Mouse (Mus musculus) myocyte (in vitro differentiated cells): ENCODE data around the gene Ano3. TPM values are rescaled to one million over a fixed set of nuclear protein-coding genes. Genes with fewer than 3 reads are reported as not detected.

ENCODE experiments used
- H3K27me3 ChIP-seq: one replicate; pipeline ENCODE4 v1.6.1; 2011; ENCODE audit not compliant: control insufficient read depth, insufficient read depth, insufficient read length
- H3K36me3 ChIP-seq: one replicate; pipeline ENCODE4 v1.6.1; 2011; ENCODE audit not compliant: control insufficient read depth, insufficient read depth
- H3K4me2 ChIP-seq: one replicate; pipeline ENCODE4 v1.6.1; 2011; ENCODE audit warnings: low read depth, control low read depth
- H3K4me3 ChIP-seq: one replicate; pipeline ENCODE4 v1.5.1; 2011; ENCODE audit warnings: mild to moderate bottlenecking, control low read depth, moderate library complexity
- H3K79me2 ChIP-seq: one replicate; pipeline ENCODE4 v1.6.1; 2011; ENCODE audit not compliant: control insufficient read depth, insufficient read depth
- H3ac ChIP-seq: one replicate; pipeline ENCODE4 v1.6.1; 2011; ENCODE audit not compliant: control insufficient read depth, insufficient read length
- CEBPB ChIP-seq: IDR thresholded peaks from 2 replicates; pipeline ENCODE4 v1.6.1; 2011; ENCODE audit warnings: mild to moderate bottlenecking, moderate library complexity; ENCODE audit not compliant: poor library complexity, insufficient read depth, severe bottlenecking
- E2F4 ChIP-seq: IDR thresholded peaks from one replicate; pipeline ENCODE4 v1.6.1; 2011; ENCODE audit warnings: mild to moderate bottlenecking, control low read depth, moderate library complexity; ENCODE audit not compliant: insufficient read depth
- MAX ChIP-seq: IDR thresholded peaks from one replicate; pipeline ENCODE4 v1.6.1; 2011; ENCODE audit warnings: low read depth, mild to moderate bottlenecking, control low read depth
- MYOD1 ChIP-seq, 3 experiments: IDR thresholded peaks; one replicate each; pipeline ENCODE4 v1.6.1; 2011; ENCODE audit warnings: control low read depth in 2 of 3, low read depth in 2 of 3, mild to moderate bottlenecking in 2 of 3, moderate library complexity in 1 of 3; ENCODE audit not compliant: insufficient read length in 2 of 3, control insufficient read depth in 1 of 3
- MYOG ChIP-seq, 3 experiments: IDR thresholded peaks; one replicate each; pipeline ENCODE4 v1.6.1; 2011; ENCODE audit warnings: control low read depth in 2 of 3, low read depth in 2 of 3, mild to moderate bottlenecking in 2 of 3; ENCODE audit not compliant: insufficient read length in 2 of 3, control insufficient read depth in 1 of 3, insufficient read depth in 1 of 3
- POLR2A ChIP-seq: IDR thresholded peaks from one replicate; pipeline ENCODE4 v1.6.1; 2011; ENCODE audit warnings: low read depth, mild to moderate bottlenecking, control low read depth, moderate library complexity; ENCODE audit not compliant: insufficient read length
- POLR2AphosphoS2 ChIP-seq: IDR thresholded peaks from one replicate; pipeline ENCODE4 v1.6.1; 2011; ENCODE audit warnings: low read depth, control low read depth; ENCODE audit not compliant: insufficient read length
- REST ChIP-seq: IDR thresholded peaks from one replicate; pipeline ENCODE4 v1.6.1; 2011; ENCODE audit warnings: mild to moderate bottlenecking, control low read depth, moderate library complexity; ENCODE audit not compliant: insufficient read depth, insufficient read length
- SRF ChIP-seq: IDR thresholded peaks from one replicate; pipeline ENCODE4 v1.6.1; 2011; ENCODE audit warnings: low read depth; ENCODE audit not compliant: control insufficient read depth, insufficient read length
- TCF12 ChIP-seq: IDR thresholded peaks from one replicate; pipeline ENCODE4 v1.6.1; 2011; ENCODE audit warnings: mild to moderate bottlenecking, control low read depth; ENCODE audit not compliant: poor library complexity, insufficient read depth, severe bottlenecking
- TCF3 ChIP-seq: IDR thresholded peaks from one replicate; pipeline ENCODE4 v1.6.1; 2011; ENCODE audit warnings: low read depth, control low read depth; ENCODE audit not compliant: insufficient read length
- USF1 ChIP-seq: IDR thresholded peaks from one replicate; pipeline ENCODE4 v1.6.1; 2011; ENCODE audit warnings: low read depth, mild to moderate bottlenecking, control low read depth, moderate library complexity
- polyA plus RNA-seq: library from polyadenylated mRNA; unstranded; fragments of >200 nt; fragmentation: generic; extraction: Trizol; gene quantifications from one replicate; pipeline ENCODE4 v1.2.1, GENCODE M21; 2012; ENCODE audit warnings: missing spikeins

Ano3 gene
- polyA plus RNA-seq, 1 experiment, result 0.05 TPM

GRCm38 (mm10) chr2:110945171-110945570 lies 5.6 kb downstream of the Ano3 start:
- no peak overlapping the region for H3ac ChIP-seq

GRCm38 (mm10) chr2:110935691-110936090 lies 15.0 kb downstream of the Ano3 start:
- Histone ChIP-seq H3K4me2 (no peak overlapping the region), H3K27me3 (no peaks in the 10 kb centered on the region), H3ac (no peak overlapping the region), H3K4me3 (no peak overlapping the region), H3K36me3 (no peaks in the 10 kb centered on the region), H3K79me2 (no peaks in the 10 kb centered on the region)
- TF ChIP-seq E2F4 (no peak), MAX (no peak), MYOG (IDR thresholded peaks at IDR 0.05; ENCODE audit: control insufficient read depth in 1 of 3, insufficient read depth in 1 of 3, insufficient read length in 2 of 3, low read depth in 2 of 3) (no peak), POLR2AphosphoS2 (no peak), TCF12 (no peak), USF1 (no peak), MYOD1 (IDR thresholded peaks at IDR 0.05; ENCODE audit: control insufficient read depth in 1 of 3, insufficient read length in 2 of 3, low read depth in 2 of 3) (no peak), SRF (no peak), CEBPB (no peak), REST (no peak), POLR2A (no peak), TCF3 (no peak)

More at GRCm38 (mm10) chr2:110945171-110945570, 5.6 kb downstream of the Ano3 start:
- Histone ChIP-seq H3K27me3 (no peaks in the 10 kb centered on the region), H3K36me3 (no peaks in the 10 kb centered on the region), H3K4me2 (no peak overlapping the region), H3K4me3 (no peak overlapping the region), H3K79me2 (no peaks in the 10 kb centered on the region)
- TF ChIP-seq CEBPB (no peak), MAX (no peak), MYOG (IDR thresholded peaks at IDR 0.05; ENCODE audit: control insufficient read depth in 1 of 3, insufficient read depth in 1 of 3, insufficient read length in 2 of 3, low read depth in 2 of 3) (no peak), TCF12 (no peak), POLR2AphosphoS2 (no peak), MYOD1 (IDR thresholded peaks at IDR 0.05; ENCODE audit: control insufficient read depth in 1 of 3, insufficient read length in 2 of 3, low read depth in 2 of 3) (no peak), REST (no peak), USF1 (no peak), POLR2A (no peak), TCF3 (no peak), SRF (no peak), E2F4 (no peak)

- no peaks in the 10 kb centered on the region for H3K36me3 ChIP-seq
- H3K4me2 ChIP-seq, result no peak overlapping the region
- no peaks in the 10 kb centered on the region for H3K79me2 ChIP-seq
- TF ChIP-seq CEBPB (no peak), MAX (no peak), SRF (no peak), TCF3 (no peak), USF1 (no peak), POLR2A (no peak), REST (no peak), MYOG (IDR thresholded peaks at IDR 0.05; ENCODE audit: control insufficient read depth in 1 of 3, insufficient read depth in 1 of 3, insufficient read length in 2 of 3, low read depth in 2 of 3) (no peak), E2F4 (no peak), TCF12 (no peak), MYOD1 (IDR thresholded peaks at IDR 0.05; ENCODE audit: control insufficient read depth in 1 of 3, insufficient read length in 2 of 3, low read depth in 2 of 3) (no peak), POLR2AphosphoS2 (no peak)
- H3K27me3 ChIP-seq, result no peaks in the 10 kb centered on the region
- H3K4me3 ChIP-seq, result no peak overlapping the region
- no peak overlapping the region for H3ac ChIP-seq
Measured at GRCm38 (mm10) chr2:110929126-110929525, 21.6 kb downstream of the Ano3 start.

- TF ChIP-seq POLR2A (no peak), POLR2AphosphoS2 (no peak), MAX (no peak), MYOG (IDR thresholded peaks at IDR 0.05; ENCODE audit: control insufficient read depth in 1 of 3, insufficient read depth in 1 of 3, insufficient read length in 2 of 3, low read depth in 2 of 3) (no peak), TCF12 (no peak), MYOD1 (IDR thresholded peaks at IDR 0.05; ENCODE audit: control insufficient read depth in 1 of 3, insufficient read length in 2 of 3, low read depth in 2 of 3) (no peak), SRF (no peak), USF1 (no peak), E2F4 (no peak), TCF3 (no peak)
- no peak overlapping the region for H3ac ChIP-seq
- no peaks in the 10 kb centered on the region for H3K27me3 ChIP-seq
- H3K4me3 ChIP-seq, result no peak overlapping the region
- no peak overlapping the region for H3K4me2 ChIP-seq
- no peaks in the 10 kb centered on the region for H3K79me2 ChIP-seq
- no peaks in the 10 kb centered on the region for H3K36me3 ChIP-seq
Measured at GRCm38 (mm10) chr2:110909506-110909905, 41.2 kb downstream of the Ano3 start.

GRCm38 (mm10) chr2:110906473-110906872 lies 44.2 kb downstream of the Ano3 start:
- H3ac ChIP-seq, result no peak overlapping the region
- H3K79me2 ChIP-seq, result no peaks in the 10 kb centered on the region
- H3K36me3 ChIP-seq, result no peaks in the 10 kb centered on the region
- H3K4me3 ChIP-seq, result no peak overlapping the region
- H3K27me3 ChIP-seq, result no peaks in the 10 kb centered on the region
- TF ChIP-seq CEBPB (no peak), REST (no peak), MYOG (IDR thresholded peaks at IDR 0.05; ENCODE audit: control insufficient read depth in 1 of 3, insufficient read depth in 1 of 3, insufficient read length in 2 of 3, low read depth in 2 of 3) (no peak), TCF3 (no peak), MAX (no peak), SRF (no peak)
- no peak overlapping the region for H3K4me2 ChIP-seq
